Mouse (Mus musculus): ENCODE data around the gene Pimreg. TPM values are rescaled to one million over a fixed set of nuclear protein-coding genes. Genes with fewer than 3 reads are reported as not detected.

Gene Pimreg
- polyA plus RNA-seq, 1 experiment from 2014 or later = 79.0 TPM

- no peaks in the 10 kb centered on the region for H3K9me3 ChIP-seq
- no peak for ATAC-seq
- no peak overlapping the region for H3K9ac ChIP-seq (replicated peaks)
- no peaks in the 10 kb centered on the region for H3K36me3 ChIP-seq
- H3K4me1 ChIP-seq (replicated peaks) = peaks cover 41% of the 10 kb centered on the region
- peaks cover 1% of the 10 kb centered on the region; the same call in 1 of the 2 replicates for H3K27me3 ChIP-seq
- no peak overlapping the region for H3K4me3 ChIP-seq (replicated peaks)
- WGBS = 55% methylated on average over 4 of the region's 4 CpGs
- no peak overlapping the region for H3K27ac ChIP-seq
- H3K4me2 ChIP-seq (replicated peaks) = no peak overlapping the region
Observed at GRCm38 (mm10) chr11:72014674-72015073, 27.2 kb upstream of the Pimreg start.

GRCm38 (mm10) chr11:72016518-72017252 lies 25.1 kb upstream of the Pimreg start:
- Histone ChIP-seq H3K4me1 (replicated peaks) (peaks cover 25% of the 10 kb centered on the region), H3K4me2 (replicated peaks) (no peak overlapping the region), H3K27me3 (peaks cover 3% of the 10 kb centered on the region; the same call in 1 of the 2 replicates), H3K9ac (replicated peaks) (no peak overlapping the region), H3K4me3 (replicated peaks) (no peak overlapping the region), H3K9me3 (no peaks in the 10 kb centered on the region), H3K36me3 (no peaks in the 10 kb centered on the region), H3K27ac (no peak overlapping the region)
- 83% methylated on average over 13 of the region's 13 CpGs for WGBS
- ATAC-seq = no peak

GRCm38 (mm10) chr11:72017253-72017601 lies 24.6 kb upstream of the Pimreg start:
- no peak for ATAC-seq
- Histone ChIP-seq H3K9me3 (no peaks in the 10 kb centered on the region), H3K9ac (replicated peaks) (no peak overlapping the region), H3K4me1 (replicated peaks) (peaks cover 19% of the 10 kb centered on the region), H3K4me3 (replicated peaks) (no peak overlapping the region), H3K36me3 (no peaks in the 10 kb centered on the region), H3K4me2 (replicated peaks) (no peak overlapping the region), H3K27me3 (peaks cover 3% of the 10 kb centered on the region; the same call in 1 of the 2 replicates), H3K27ac (no peak overlapping the region)
- WGBS = 76% methylated on average over 9 of the region's 9 CpGs

GRCm38 (mm10) chr11:72021015-72021414 lies 20.8 kb upstream of the Pimreg start:
- ATAC-seq = no peak
- Histone ChIP-seq H3K4me1 (replicated peaks) (peaks cover 24% of the 10 kb centered on the region; the same call in 1 of the 2 replicates), H3K36me3 (no peaks in the 10 kb centered on the region), H3K9me3 (no peaks in the 10 kb centered on the region), H3K9ac (replicated peaks) (no peak overlapping the region), H3K27ac (no peak overlapping the region), H3K4me3 (replicated peaks) (no peak overlapping the region), H3K4me2 (replicated peaks) (no peak overlapping the region), H3K27me3 (0 out of 2 replicates have a peak, but pooled peaks cover 3% of the 10 kb centered on the region)
- WGBS = 85% methylated on average over 4 of the region's 4 CpGs

- Histone ChIP-seq H3K9ac (replicated peaks) (no peak overlapping the region), H3K4me2 (replicated peaks) (no peak overlapping the region), H3K36me3 (no peaks in the 10 kb centered on the region), H3K27me3 (peaks cover 6% of the 10 kb centered on the region; the same call in 1 of the 2 replicates), H3K9me3 (no peaks in the 10 kb centered on the region), H3K27ac (no peak overlapping the region), H3K4me3 (replicated peaks) (no peak overlapping the region), H3K4me1 (replicated peaks) (peaks cover 19% of the 10 kb centered on the region; the same call in 1 of the 2 replicates)
- no peak for ATAC-seq
- WGBS = 85% methylated on average over 6 of the region's 6 CpGs
Observed at GRCm38 (mm10) chr11:72022827-72023226, 19.0 kb upstream of the Pimreg start.

- WGBS = 40% methylated on average over 9 of the region's 10 CpGs
- Histone ChIP-seq H3K27ac (0 out of 2 replicates have a peak overlapping the region, but pooled peaks have one; percentile 14), H3K9ac (replicated peaks) (no peak overlapping the region), H3K9me3 (no peaks in the 10 kb centered on the region), H3K4me2 (replicated peaks) (no peak overlapping the region), H3K4me3 (replicated peaks) (no peak overlapping the region), H3K4me1 (replicated peaks) (peaks cover 12% of the 10 kb centered on the region; the same call in 1 of the 2 replicates), H3K36me3 (no peaks in the 10 kb centered on the region), H3K27me3 (peaks cover 6% of the 10 kb centered on the region; the same call in 1 of the 2 replicates)
- no peak for ATAC-seq
Observed at GRCm38 (mm10) chr11:72023581-72023980, 18.3 kb upstream of the Pimreg start.

GRCm38 (mm10) chr11:72024193-72024781 lies 17.5 kb upstream of the Pimreg start:
- H3K27me3 ChIP-seq = peaks cover 10% of the 10 kb centered on the region
- no peak overlapping the region for H3K4me2 ChIP-seq (replicated peaks)
- H3K4me3 ChIP-seq (replicated peaks) = no peak overlapping the region
- H3K4me1 ChIP-seq (replicated peaks) = peaks cover 14% of the 10 kb centered on the region
- peak; percentile 31; the same call in 1 of the 2 replicates for ATAC-seq
- H3K9ac ChIP-seq (replicated peaks) = no peak overlapping the region
- 27% methylated on average over 5 of the region's 5 CpGs for WGBS
- no peaks in the 10 kb centered on the region for H3K36me3 ChIP-seq
- no peak overlapping the region for H3K27ac ChIP-seq
- H3K9me3 ChIP-seq = no peaks in the 10 kb centered on the region

- H3K4me3 ChIP-seq (replicated peaks) = no peak overlapping the region
- no peak overlapping the region for H3K9ac ChIP-seq (replicated peaks)
- H3K27me3 ChIP-seq = peaks cover 19% of the 10 kb centered on the region
- no peaks in the 10 kb centered on the region for H3K36me3 ChIP-seq
- H3K4me1 ChIP-seq (replicated peaks) = peaks cover 15% of the 10 kb centered on the region
- no peak overlapping the region for H3K27ac ChIP-seq
- H3K9me3 ChIP-seq = no peaks in the 10 kb centered on the region
- WGBS = 41% methylated on average over 5 of the region's 5 CpGs
- no peak overlapping the region for H3K4me2 ChIP-seq (replicated peaks)
- no peak for ATAC-seq
Observed at GRCm38 (mm10) chr11:72025843-72026242, 16.0 kb upstream of the Pimreg start.

GRCm38 (mm10) chr11:72026516-72026915 lies 15.3 kb upstream of the Pimreg start:
- Histone ChIP-seq H3K27ac (no peak overlapping the region), H3K9me3 (no peaks in the 10 kb centered on the region)

GRCm38 (mm10) chr11:72027836-72028235 lies 14.0 kb upstream of the Pimreg start:
- Histone ChIP-seq H3K9ac (replicated peaks) (no peak overlapping the region), H3K4me2 (replicated peaks) (no peak overlapping the region), H3K9me3 (no peaks in the 10 kb centered on the region), H3K27ac (no peak overlapping the region), H3K27me3 (peaks cover 19% of the 10 kb centered on the region), H3K4me1 (replicated peaks) (peaks cover 15% of the 10 kb centered on the region), H3K4me3 (replicated peaks) (no peak overlapping the region), H3K36me3 (no peaks in the 10 kb centered on the region)
- 79% methylated on average over 9 of the region's 9 CpGs for WGBS
- no peak for ATAC-seq

More at GRCm38 (mm10) chr11:72026516-72026915, 15.3 kb upstream of the Pimreg start:
- Histone ChIP-seq H3K27me3 (peaks cover 19% of the 10 kb centered on the region), H3K36me3 (no peaks in the 10 kb centered on the region), H3K4me1 (replicated peaks) (peaks cover 15% of the 10 kb centered on the region), H3K4me2 (replicated peaks) (no peak overlapping the region), H3K9ac (replicated peaks) (no peak overlapping the region), H3K4me3 (replicated peaks) (no peak overlapping the region)
- 86% methylated on average over 9 of the region's 9 CpGs for WGBS
- no peak for ATAC-seq

GRCm38 (mm10) chr11:72029143-72029542 lies 12.7 kb upstream of the Pimreg start:
- Histone ChIP-seq H3K27me3 (peaks cover 19% of the 10 kb centered on the region), H3K4me3 (replicated peaks) (no peak overlapping the region), H3K36me3 (no peaks in the 10 kb centered on the region), H3K4me1 (replicated peaks) (peaks cover 6% of the 10 kb centered on the region; the same call in 1 of the 2 replicates), H3K4me2 (replicated peaks) (no peak overlapping the region), H3K9me3 (no peaks in the 10 kb centered on the region), H3K27ac (no peak overlapping the region), H3K9ac (replicated peaks) (no peak overlapping the region)
- ATAC-seq = peak; percentile 47; the same call in 1 of the 2 replicates
- WGBS = 22% methylated on average over 23 of the region's 23 CpGs

- Histone ChIP-seq H3K27ac (no peak overlapping the region), H3K4me1 (replicated peaks) (peaks cover 3% of the 10 kb centered on the region; the same call in 1 of the 2 replicates), H3K4me2 (replicated peaks) (no peak overlapping the region), H3K36me3 (no peaks in the 10 kb centered on the region), H3K9me3 (no peaks in the 10 kb centered on the region), H3K27me3 (peaks cover 19% of the 10 kb centered on the region), H3K9ac (replicated peaks) (no peak overlapping the region), H3K4me3 (replicated peaks) (no peak overlapping the region)
- 94% methylated on average over 7 of the region's 7 CpGs for WGBS
- ATAC-seq = no peak
Observed at GRCm38 (mm10) chr11:72031353-72031752, 10.5 kb upstream of the Pimreg start.
